Mouse (Mus musculus) stomach, postnatal 0 days (tissue): Measurements from ENCODE around the gene Tmem192.

Source experiments
- CTCF ChIP-seq: IDR thresholded peaks from 2 replicates; pipeline ENCODE4 v1.5.1; 2016; ENCODE audit warnings: antibody characterized with exemption, low read depth, mild to moderate bottlenecking, moderate library complexity
- EP300 ChIP-seq: optimal IDR thresholded peaks from 2 replicates; pipeline ENCODE3; 2016; ENCODE audit warnings: antibody characterized with exemption

DNA sequence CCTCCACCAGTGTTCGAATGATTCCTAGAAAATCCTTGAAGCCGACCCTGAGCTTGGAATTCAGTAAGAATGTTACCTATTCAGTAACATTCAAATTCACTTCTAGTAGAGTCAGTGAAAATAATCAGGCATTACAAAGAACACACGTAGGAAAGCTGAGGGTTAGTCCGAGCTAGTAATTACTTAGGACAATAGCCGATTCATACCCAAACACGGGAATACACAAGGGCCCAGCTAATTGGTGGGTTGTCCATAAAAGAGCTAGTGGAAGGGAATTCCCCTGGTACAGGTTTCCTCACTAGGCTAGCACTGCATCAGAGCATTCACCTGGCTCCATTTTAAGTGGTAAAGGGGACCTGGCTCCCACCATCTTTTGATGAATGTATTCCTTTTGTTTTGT is 5.1 kb downstream of the Tmem192 start:
- TF ChIP-seq EP300: no peak
- no peak for TF ChIP-seq CTCF
